Mouse (Mus musculus): ENCODE results near the gene Cdk5r1. TPM values are rescaled to one million over a fixed set of nuclear protein-coding genes. Genes with fewer than 3 reads are reported as not detected.

Cdk5r1 gene
- polyA plus RNA-seq, 1 experiment from 2014 or later, result 90.9 TPM

- H3K36me3 ChIP-seq, result peaks cover 33% of the 10 kb centered on the region
- no peak overlapping the region for H3K4me2 ChIP-seq
- no peak overlapping the region for H3K9ac ChIP-seq
- H3K4me1 ChIP-seq (replicated peaks), result peaks cover 11% of the 10 kb centered on the region; the same call in 1 of the 2 replicates
- H3K9me3 ChIP-seq, result no peaks in the 10 kb centered on the region
- WGBS, result 29% methylated on average over 2 of the region's 2 CpGs
- H3K27ac ChIP-seq (replicated peaks), result no peak overlapping the region
- H3K27me3 ChIP-seq, result no peaks in the 10 kb centered on the region
- no peak overlapping the region for H3K4me3 ChIP-seq
- no peak for ATAC-seq (ENCODE audit: low FRiP score, low read depth)
These were observed 2.6 kb upstream of the Cdk5r1 start for GRCm38 (mm10) chr11:80474175-80474691.

GRCm38 (mm10) chr11:80474846-80475245 is 2.0 kb upstream of the Cdk5r1 start:
- no peak for ATAC-seq (ENCODE audit: low FRiP score, low read depth)
- no peak overlapping the region for H3K4me2 ChIP-seq
- H3K27ac ChIP-seq (replicated peaks), result no peak overlapping the region
- no peaks in the 10 kb centered on the region for H3K27me3 ChIP-seq
- H3K9me3 ChIP-seq, result no peaks in the 10 kb centered on the region
- 93% methylated on average over 11 of the region's 11 CpGs for WGBS
- H3K4me1 ChIP-seq (replicated peaks), result peaks cover 16% of the 10 kb centered on the region; the same call in 1 of the 2 replicates
- peaks cover 26% of the 10 kb centered on the region for H3K36me3 ChIP-seq
- H3K9ac ChIP-seq, result no peak overlapping the region
- H3K4me3 ChIP-seq, result no peak overlapping the region

DNA sequence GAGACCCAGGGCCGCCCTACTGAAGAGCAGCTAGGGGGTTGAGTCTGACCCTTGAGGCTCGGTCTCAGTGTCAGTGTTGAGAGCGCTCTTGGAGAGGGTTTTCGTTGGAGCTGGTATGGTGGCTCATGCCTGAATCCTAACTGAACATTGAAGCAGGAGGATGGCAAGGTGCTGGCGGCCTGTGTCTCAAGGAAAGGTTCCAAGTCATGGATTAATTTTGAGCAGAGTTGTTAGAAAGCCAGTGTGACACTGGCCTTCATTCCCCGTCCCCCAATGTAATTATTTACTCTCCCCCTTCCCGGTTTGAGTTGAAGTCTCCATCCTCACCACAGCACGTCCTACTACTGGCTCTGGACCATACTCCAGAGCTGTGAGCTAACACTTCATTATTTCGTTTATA is 1.3 kb upstream of the Cdk5r1 start:
- ATAC-seq (ENCODE audit: low FRiP score, low read depth), result no peak
- Histone ChIP-seq H3K4me2 (no peak overlapping the region), H3K36me3 (peaks cover 19% of the 10 kb centered on the region), H3K27ac (replicated peaks) (peak overlapping the region; percentile 98), H3K27me3 (no peaks in the 10 kb centered on the region), H3K4me3 (no peak overlapping the region), H3K9ac (no peak overlapping the region), H3K4me1 (replicated peaks) (peaks cover 16% of the 10 kb centered on the region; the same call in 1 of the 2 replicates), H3K9me3 (no peaks in the 10 kb centered on the region)
- WGBS, result 84% methylated on average over 9 of the region's 9 CpGs

- Histone ChIP-seq H3K36me3 (0 out of 2 replicates have a peak, but pooled peaks cover 6% of the 10 kb centered on the region), H3K27me3 (no peaks in the 10 kb centered on the region), H3K4me2 (peak overlapping the region; percentile 94), H3K9ac (peak overlapping the region; percentile 95), H3K4me3 (peak overlapping the region; percentile 75), H3K4me1 (replicated peaks) (peaks cover 31% of the 10 kb centered on the region), H3K27ac (replicated peaks) (peak overlapping the region; percentile 98), H3K9me3 (no peaks in the 10 kb centered on the region)
- ATAC-seq (ENCODE audit: low FRiP score, low read depth), result peak; percentile 0
- 8% methylated on average over 54 of the region's 55 CpGs for WGBS
These were observed 747 bp downstream of the Cdk5r1 start for GRCm38 (mm10) chr11:80477341-80478199.

DNA sequence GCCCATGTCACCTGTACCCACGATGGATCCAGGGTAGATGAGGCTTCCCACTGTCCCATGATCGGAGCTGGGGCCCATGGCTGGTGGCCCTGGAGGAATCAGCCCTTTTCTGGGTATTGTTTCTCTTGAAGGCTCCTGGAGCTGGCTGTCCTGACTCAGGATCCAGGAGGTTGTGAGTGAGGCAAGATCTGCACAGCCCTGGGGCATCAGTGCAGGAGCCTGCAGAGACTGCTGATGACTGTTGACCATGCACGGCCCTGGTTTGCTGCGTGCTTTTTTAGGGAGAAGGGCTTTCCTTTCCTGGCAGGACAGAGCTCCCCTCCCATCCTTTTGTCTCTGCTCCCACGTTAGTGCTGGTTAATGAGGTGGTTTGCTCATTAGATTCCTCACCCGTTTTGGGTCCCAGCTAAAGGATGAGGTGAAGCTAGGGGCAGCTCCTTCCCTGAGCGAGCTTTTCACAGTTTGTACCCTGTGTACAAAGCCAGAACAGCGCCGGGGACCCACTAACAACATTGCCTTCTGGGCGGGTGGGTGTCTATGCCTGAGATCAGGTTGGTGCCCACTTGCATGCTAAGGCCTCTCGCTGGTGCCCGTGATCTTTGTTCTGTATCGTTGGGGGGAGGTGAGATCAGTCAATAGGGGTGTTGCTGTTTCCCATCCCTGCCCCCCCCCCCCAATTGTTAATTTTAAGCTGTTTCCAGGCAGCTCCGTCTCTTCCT is 2.0 kb downstream of the Cdk5r1 start:
- H3K4me1 ChIP-seq (replicated peaks), result peaks cover 44% of the 10 kb centered on the region
- WGBS, result 29% methylated on average over 14 of the region's 14 CpGs
- ATAC-seq (ENCODE audit: low FRiP score, low read depth), result no peak
- H3K36me3 ChIP-seq, result no peaks in the 10 kb centered on the region
- H3K4me3 ChIP-seq, result peak overlapping the region; percentile 75
- no peaks in the 10 kb centered on the region for H3K27me3 ChIP-seq
- H3K4me2 ChIP-seq, result peak overlapping the region; percentile 94
- H3K9ac ChIP-seq, result peak overlapping the region; percentile 95
- peak overlapping the region; percentile 98 for H3K27ac ChIP-seq (replicated peaks)
- no peaks in the 10 kb centered on the region for H3K9me3 ChIP-seq

DNA sequence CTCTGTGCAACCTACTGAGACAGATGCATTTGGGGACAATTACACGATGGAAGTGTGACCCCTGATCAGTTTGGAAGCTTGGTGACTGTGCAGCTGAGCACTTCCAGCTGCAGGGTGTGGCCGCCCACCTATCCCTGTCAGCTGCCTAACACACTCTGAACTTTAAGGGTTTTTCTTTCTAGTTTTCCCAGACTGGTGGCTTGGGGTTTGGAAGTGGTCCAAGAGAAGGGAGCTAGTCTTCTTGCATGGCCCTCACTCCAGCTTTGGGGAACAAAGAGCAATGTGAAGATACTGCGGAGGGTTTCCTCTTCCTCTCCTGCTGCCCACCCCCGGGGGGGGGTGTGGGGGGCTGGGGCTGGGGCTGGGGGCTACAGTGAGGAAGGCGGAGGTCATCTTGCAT is 2.6 kb downstream of the Cdk5r1 start:
- Histone ChIP-seq H3K36me3 (no peaks in the 10 kb centered on the region), H3K9me3 (no peaks in the 10 kb centered on the region), H3K27ac (replicated peaks) (peak overlapping the region; percentile 98), H3K9ac (peak overlapping the region; percentile 95), H3K27me3 (no peaks in the 10 kb centered on the region), H3K4me3 (peak overlapping the region; percentile 75), H3K4me1 (replicated peaks) (peaks cover 50% of the 10 kb centered on the region), H3K4me2 (peak overlapping the region; percentile 94)
- 34% methylated on average over 5 of the region's 5 CpGs for WGBS
- no peak for ATAC-seq (ENCODE audit: low FRiP score, low read depth)

- H3K9ac ChIP-seq, result peak overlapping the region; percentile 95
- H3K9me3 ChIP-seq, result no peaks in the 10 kb centered on the region
- 38% methylated on average over 31 of the region's 31 CpGs for WGBS
- no peaks in the 10 kb centered on the region for H3K27me3 ChIP-seq
- H3K4me2 ChIP-seq, result peak overlapping the region; percentile 94
- H3K36me3 ChIP-seq, result no peaks in the 10 kb centered on the region
- ATAC-seq (ENCODE audit: low FRiP score, low read depth), result no peak
- peaks cover 57% of the 10 kb centered on the region for H3K4me1 ChIP-seq (replicated peaks)
- peak overlapping the region; percentile 75 for H3K4me3 ChIP-seq
- H3K27ac ChIP-seq (replicated peaks), result peak overlapping the region; percentile 98
These were observed 3.4 kb downstream of the Cdk5r1 start for GRCm38 (mm10) chr11:80479906-80480866.

DNA sequence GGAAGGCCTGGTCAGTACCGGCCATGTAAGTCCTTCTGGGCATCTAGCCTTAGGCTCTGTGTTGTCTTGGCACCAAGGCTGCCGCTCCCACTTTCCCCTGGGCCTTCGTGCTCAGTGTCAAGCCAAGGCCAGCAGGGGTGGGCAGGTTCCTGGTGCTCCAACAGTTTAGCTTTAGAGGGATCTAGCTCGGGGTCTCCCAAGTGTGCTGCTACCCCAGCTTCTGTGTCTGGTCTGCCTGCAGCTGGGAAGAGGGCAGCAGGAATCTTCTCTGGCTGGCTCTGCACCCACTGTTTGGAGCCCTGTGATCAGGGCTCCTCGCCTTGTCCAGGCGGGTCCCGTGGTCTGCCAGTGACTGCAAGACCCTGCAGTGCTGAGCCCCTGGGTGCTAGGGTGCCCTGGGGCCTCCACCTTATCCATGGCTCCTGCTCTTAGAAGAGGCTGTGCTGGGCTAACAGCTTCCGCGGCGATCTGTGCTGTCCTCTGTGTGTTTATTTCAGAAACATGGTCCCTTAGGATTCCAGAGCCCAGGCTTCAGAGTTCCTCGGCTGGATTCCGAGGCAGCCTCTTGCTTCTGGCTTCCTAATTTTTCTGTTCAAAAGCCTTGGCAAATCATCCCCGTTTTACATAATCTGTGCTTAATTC is 4.7 kb downstream of the Cdk5r1 start:
- no peaks in the 10 kb centered on the region for H3K27me3 ChIP-seq
- no peak for ATAC-seq (ENCODE audit: low FRiP score, low read depth)
- H3K27ac ChIP-seq (replicated peaks), result peak overlapping the region; percentile 39
- H3K4me3 ChIP-seq, result peak overlapping the region; percentile 75
- H3K9me3 ChIP-seq, result no peaks in the 10 kb centered on the region
- peak overlapping the region; percentile 95 for H3K9ac ChIP-seq
- 53% methylated on average over 13 of the region's 13 CpGs for WGBS
- H3K4me1 ChIP-seq (replicated peaks), result peaks cover 58% of the 10 kb centered on the region
- no peaks in the 10 kb centered on the region for H3K36me3 ChIP-seq
- H3K4me2 ChIP-seq, result peak overlapping the region; percentile 94

DNA sequence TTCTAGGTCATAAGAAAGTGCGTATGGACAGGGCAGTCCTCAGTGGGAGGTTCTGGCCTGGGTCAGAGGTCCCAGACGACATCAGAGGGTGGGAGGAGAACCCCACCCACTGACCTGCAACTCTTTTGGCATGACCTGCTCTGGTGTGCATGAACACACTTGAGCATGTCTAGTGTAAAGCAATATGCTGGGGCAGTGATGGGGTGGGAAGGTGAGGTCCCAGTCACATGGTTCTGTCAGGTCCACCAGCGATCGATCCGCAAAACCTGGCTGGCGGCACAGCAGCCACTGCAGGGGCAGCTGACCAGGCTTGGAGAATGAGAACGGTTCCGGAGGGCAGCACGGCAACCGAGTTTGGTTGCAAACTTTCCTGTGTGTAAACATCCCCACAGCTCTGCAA is 5.5 kb downstream of the Cdk5r1 start:
- Histone ChIP-seq H3K9me3 (no peaks in the 10 kb centered on the region), H3K4me1 (replicated peaks) (peaks cover 62% of the 10 kb centered on the region), H3K4me3 (peak overlapping the region; percentile 75), H3K27ac (replicated peaks) (0 out of 2 replicates have a peak overlapping the region, but pooled peaks have one; percentile 85), H3K9ac (peak overlapping the region; percentile 95), H3K27me3 (no peaks in the 10 kb centered on the region), H3K36me3 (no peaks in the 10 kb centered on the region), H3K4me2 (peak overlapping the region; percentile 94)
- 70% methylated on average over 10 of the region's 10 CpGs for WGBS
- no peak for ATAC-seq (ENCODE audit: low FRiP score, low read depth)

DNA sequence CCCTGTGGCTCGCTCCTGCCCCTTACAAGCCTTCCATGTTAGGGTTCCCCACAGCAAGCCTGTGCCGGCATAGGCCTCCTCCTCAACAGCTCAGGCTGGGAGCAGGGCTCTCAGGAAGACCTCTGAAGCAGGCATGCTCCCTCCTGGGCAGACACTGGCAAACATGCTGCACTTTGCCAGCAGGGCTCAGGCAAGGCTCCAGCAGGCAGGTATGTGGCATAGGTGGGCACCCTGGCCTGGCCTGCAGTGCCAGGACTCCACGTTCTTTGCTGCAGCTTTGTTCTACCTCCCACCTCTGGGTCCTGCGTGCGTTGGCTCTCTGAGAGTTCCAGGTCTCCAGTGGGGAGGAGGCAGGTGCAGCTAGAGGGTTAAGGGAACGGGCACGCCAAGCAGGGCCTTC is 6.1 kb downstream of the Cdk5r1 start:
- ATAC-seq (ENCODE audit: low FRiP score, low read depth), result no peak
- Histone ChIP-seq H3K4me3 (peak overlapping the region; percentile 75; the same call in 1 of the 2 replicates), H3K9me3 (no peaks in the 10 kb centered on the region), H3K4me1 (replicated peaks) (peaks cover 67% of the 10 kb centered on the region), H3K4me2 (peak overlapping the region; percentile 94), H3K36me3 (no peaks in the 10 kb centered on the region), H3K27me3 (no peaks in the 10 kb centered on the region), H3K27ac (replicated peaks) (peak overlapping the region; percentile 85), H3K9ac (0 out of 2 replicates have a peak overlapping the region, but pooled peaks have one; percentile 95)
- WGBS, result 71% methylated on average over 7 of the region's 7 CpGs
